Mouse (Mus musculus): ENCODE measurements around the gene Sdf2l1. TPM values are rescaled to one million over a fixed set of nuclear protein-coding genes. Genes with fewer than 3 reads are reported as not detected.
A peak's percentile ranks its signal among the peaks of the same experiment; 100 is the strongest.
"Not testable (repeated sequence)": the region's sequence is repeated elsewhere in the genome, so short reads cannot be mapped to it uniquely, and the experiment has no call there.

Sdf2l1 gene
- 33.3 and 40.9 TPM in 2 replicates for polyA plus RNA-seq (2014; fragmentation: Nextera tagmentation; extraction: Ambion mirVana)

DNA sequence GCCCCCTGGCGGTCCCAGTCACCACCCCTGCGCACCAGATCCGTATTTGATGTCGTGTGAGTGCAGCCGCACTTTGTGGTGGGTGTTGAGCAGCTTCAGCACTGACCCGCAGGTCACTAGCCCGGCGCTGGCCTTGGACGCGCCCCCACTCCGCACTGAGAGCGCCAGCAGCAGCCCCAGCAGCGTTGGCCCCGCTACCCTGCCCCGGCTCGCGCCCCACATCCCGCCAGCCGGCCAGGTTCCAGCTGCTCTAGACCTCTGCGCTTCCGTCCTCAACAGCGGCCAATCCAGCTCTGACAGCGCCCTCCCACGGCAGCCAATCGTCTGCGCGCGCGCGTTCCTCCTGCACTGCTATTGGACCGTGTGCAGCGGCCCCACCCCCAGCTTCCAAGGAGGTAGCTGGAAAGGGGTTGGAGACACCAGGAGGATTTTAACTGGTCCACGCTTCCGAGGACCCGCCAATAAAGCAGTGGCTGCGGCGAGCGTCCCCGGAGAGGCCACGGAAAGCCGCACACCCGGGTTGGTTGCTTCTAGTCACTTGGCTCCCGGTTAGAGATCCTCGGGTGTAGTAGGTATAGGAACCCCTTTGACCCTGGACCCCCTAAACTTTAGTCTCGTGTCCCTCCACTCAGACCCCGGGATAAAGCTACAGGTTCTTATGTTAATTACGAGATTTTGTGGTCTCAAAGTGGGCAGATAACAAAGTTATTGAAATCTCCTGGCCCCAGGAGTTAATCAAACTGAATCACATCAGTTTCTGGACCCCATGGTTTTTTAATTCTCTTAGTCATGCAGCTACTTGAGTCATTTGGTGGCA, at the start of gene Sdf2l1:
Gene Sdf2l1, minus strand, starts transcription at position 295 of the 817 bp plus-strand sequence.
- peaks cover 11% of the 10 kb centered on the region for H3K4me1 ChIP-seq (ENCODE audit: control insufficient read depth, insufficient read depth, low read length)
- WGBS = under 1% methylated on average over 47 of the region's 47 CpGs
- ATAC-seq (peak; percentile 99), DNase-seq (ENCODE audit: low spot score) (peak; percentile 98)
- H3K9ac ChIP-seq (ENCODE audit: low read length) = peak within 1 kb of the TSS; percentile 64
- H3K36me3 ChIP-seq (ENCODE audit: control insufficient read depth, insufficient read depth, low read length) = 0 out of 2 replicates have a peak, but pooled peaks cover 2% of the 10 kb centered on the region
- no peaks in the 10 kb centered on the region for H3K27me3 ChIP-seq (replicated peaks; ENCODE audit: control insufficient read depth, insufficient read depth, low read length)
- H3K4me3 ChIP-seq (ENCODE audit: low read depth, low read length) = peak within 1 kb of the TSS; percentile 61
- H3K27ac ChIP-seq (ENCODE audit: low read depth, low read length) = peak within 1 kb of the TSS; percentile 45; the same call in 1 of the 2 replicates
- peak within 1 kb of the TSS; percentile 96 for H3K4me2 ChIP-seq (ENCODE audit: low read length)
- H3K9me3 ChIP-seq (replicated peaks; ENCODE audit: control insufficient read depth, low read length) = no peaks in the 10 kb centered on the region

DNA sequence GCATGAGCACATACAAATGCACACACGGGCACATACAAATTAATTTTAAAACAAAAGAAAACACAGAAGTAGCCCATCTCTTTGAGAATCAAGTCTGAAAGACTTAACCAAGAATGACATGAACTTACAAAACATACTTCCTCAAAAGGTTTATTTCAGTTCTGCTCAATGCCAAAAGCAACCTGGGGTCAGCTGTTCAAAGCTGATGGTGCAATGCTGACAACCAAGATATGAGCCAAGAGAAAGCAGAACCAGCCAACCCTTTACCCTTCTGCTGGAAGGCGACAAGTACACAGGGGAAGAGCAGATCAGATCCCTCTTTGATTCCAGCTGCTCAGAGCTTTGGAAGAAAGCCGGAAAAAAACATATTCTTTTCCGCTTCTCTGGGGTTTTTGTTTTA, 49.2 kb upstream of the Sdf2l1 start:
- Histone ChIP-seq H3K9ac (ENCODE audit: low read length) (no peak overlapping the region), H3K36me3 (ENCODE audit: control insufficient read depth, insufficient read depth, low read length) (peaks cover 10% of the 10 kb centered on the region; the same call in 1 of the 2 replicates), H3K9me3 (replicated peaks; ENCODE audit: control insufficient read depth, low read length) (no peaks in the 10 kb centered on the region), H3K4me2 (ENCODE audit: low read length) (no peak overlapping the region), H3K4me3 (ENCODE audit: low read depth, low read length) (no peak overlapping the region), H3K27me3 (replicated peaks; ENCODE audit: control insufficient read depth, insufficient read depth, low read length) (no peaks in the 10 kb centered on the region), H3K27ac (ENCODE audit: low read depth, low read length) (no peak overlapping the region), H3K4me1 (ENCODE audit: control insufficient read depth, insufficient read depth, low read length) (no peaks in the 10 kb centered on the region)
- WGBS = 90% methylated on average over 4 of the region's 4 CpGs
- ATAC-seq = no peak
- DNase-seq (ENCODE audit: low spot score) = no peak

DNA sequence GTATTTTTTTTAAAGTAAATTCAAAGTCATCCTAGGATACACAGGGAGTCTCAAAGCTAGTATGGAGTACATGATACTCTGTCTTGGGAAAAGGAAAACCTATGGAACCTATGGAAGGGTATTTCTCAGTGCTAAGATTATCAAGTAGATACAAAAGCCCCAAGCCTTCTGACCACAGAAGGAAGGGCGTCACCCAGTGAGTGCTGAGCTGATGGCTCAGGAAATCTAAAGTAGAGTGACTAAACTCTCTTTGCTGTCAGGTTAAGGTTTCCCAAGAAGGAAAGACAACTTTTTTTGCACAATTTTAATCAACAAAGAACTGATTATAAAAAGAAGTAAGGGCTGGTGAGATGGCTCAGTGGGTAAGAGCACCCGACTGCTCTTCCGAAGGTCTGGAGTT, 47.5 kb upstream of the Sdf2l1 start:
- no peaks in the 10 kb centered on the region for H3K4me1 ChIP-seq (ENCODE audit: control insufficient read depth, insufficient read depth, low read length)
- DNase-seq (ENCODE audit: low spot score) = no peak
- H3K4me2 ChIP-seq (ENCODE audit: low read length) = no peak overlapping the region
- H3K9ac ChIP-seq (ENCODE audit: low read length) = no peak overlapping the region
- 91% methylated on average over 3 of the region's 3 CpGs for WGBS
- no peaks in the 10 kb centered on the region for H3K9me3 ChIP-seq (replicated peaks; ENCODE audit: control insufficient read depth, low read length)
- no peak for ATAC-seq
- no peak overlapping the region for H3K27ac ChIP-seq (ENCODE audit: low read depth, low read length)
- H3K36me3 ChIP-seq (ENCODE audit: control insufficient read depth, insufficient read depth, low read length) = peaks cover 19% of the 10 kb centered on the region
- no peaks in the 10 kb centered on the region for H3K27me3 ChIP-seq (replicated peaks; ENCODE audit: control insufficient read depth, insufficient read depth, low read length)
- H3K4me3 ChIP-seq (ENCODE audit: low read depth, low read length) = no peak overlapping the region

DNA sequence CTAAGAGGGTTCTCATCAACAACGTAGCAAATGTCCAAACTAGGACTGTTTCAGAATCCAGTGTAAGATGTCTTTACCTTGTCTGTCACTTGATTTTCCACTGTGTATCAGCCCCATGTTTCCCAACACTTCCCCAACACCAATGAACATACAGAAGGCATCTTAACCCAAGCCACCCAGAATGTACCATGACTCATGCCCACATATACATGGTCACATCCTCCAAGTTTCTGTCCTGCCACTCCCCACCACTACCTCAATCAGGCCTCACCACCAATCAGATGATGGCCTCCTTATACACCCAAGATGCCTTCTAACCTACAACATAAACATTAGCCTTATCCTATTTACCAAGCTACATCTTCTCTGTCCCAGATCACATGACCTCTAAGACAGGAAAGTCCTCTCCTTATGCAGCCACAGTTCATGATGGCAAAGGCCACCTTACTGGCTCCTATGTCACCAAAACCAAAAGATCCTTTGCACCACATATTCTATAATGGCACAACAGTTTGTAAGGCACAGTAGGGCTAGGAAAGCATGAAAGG, 45.5 kb upstream of the Sdf2l1 start:
- H3K4me2 ChIP-seq (ENCODE audit: low read length) = no peak overlapping the region
- 100% methylated on average over 1 of the region's 1 CpGs for WGBS
- H3K9me3 ChIP-seq (replicated peaks; ENCODE audit: control insufficient read depth, low read length) = no peaks in the 10 kb centered on the region
- no peak overlapping the region for H3K9ac ChIP-seq (ENCODE audit: low read length)
- H3K27me3 ChIP-seq (replicated peaks; ENCODE audit: control insufficient read depth, insufficient read depth, low read length) = no peaks in the 10 kb centered on the region
- no peak overlapping the region for H3K27ac ChIP-seq (ENCODE audit: low read depth, low read length)
- ATAC-seq = no peak
- H3K4me1 ChIP-seq (ENCODE audit: control insufficient read depth, insufficient read depth, low read length) = no peaks in the 10 kb centered on the region
- no peak for DNase-seq (ENCODE audit: low spot score)
- no peak overlapping the region for H3K4me3 ChIP-seq (ENCODE audit: low read depth, low read length)
- peaks cover 35% of the 10 kb centered on the region for H3K36me3 ChIP-seq (ENCODE audit: control insufficient read depth, insufficient read depth, low read length)

DNA sequence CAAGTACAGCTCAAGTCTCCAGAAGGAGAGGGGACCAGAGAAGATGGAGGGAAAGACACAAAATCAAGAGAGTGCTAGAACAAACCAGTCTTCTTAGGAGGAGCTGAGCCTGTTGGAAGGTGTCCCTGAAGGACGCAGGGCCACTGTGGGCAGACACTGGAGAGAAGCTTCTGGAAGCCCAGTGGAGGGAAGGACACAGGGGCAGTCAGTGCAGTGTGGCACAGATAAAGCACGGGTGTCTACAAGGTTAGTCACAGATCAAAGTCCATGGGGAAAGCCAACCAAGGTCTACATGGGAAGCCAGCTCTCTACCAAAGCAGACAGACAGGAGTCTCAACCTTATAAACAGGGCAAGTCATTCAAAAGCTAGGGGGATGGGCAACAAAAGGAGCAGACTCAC, 43.6 kb upstream of the Sdf2l1 start:
- no peak for DNase-seq (ENCODE audit: low spot score)
- WGBS = 81% methylated on average over 2 of the region's 2 CpGs
- Histone ChIP-seq H3K4me1 (ENCODE audit: control insufficient read depth, insufficient read depth, low read length) (no peaks in the 10 kb centered on the region), H3K36me3 (ENCODE audit: control insufficient read depth, insufficient read depth, low read length) (peaks cover 47% of the 10 kb centered on the region), H3K27ac (ENCODE audit: low read depth, low read length) (no peak overlapping the region), H3K9me3 (replicated peaks; ENCODE audit: control insufficient read depth, low read length) (no peaks in the 10 kb centered on the region), H3K9ac (ENCODE audit: low read length) (no peak overlapping the region), H3K4me2 (ENCODE audit: low read length) (no peak overlapping the region), H3K27me3 (replicated peaks; ENCODE audit: control insufficient read depth, insufficient read depth, low read length) (no peaks in the 10 kb centered on the region), H3K4me3 (ENCODE audit: low read depth, low read length) (no peak overlapping the region)
- ATAC-seq = no peak

DNA sequence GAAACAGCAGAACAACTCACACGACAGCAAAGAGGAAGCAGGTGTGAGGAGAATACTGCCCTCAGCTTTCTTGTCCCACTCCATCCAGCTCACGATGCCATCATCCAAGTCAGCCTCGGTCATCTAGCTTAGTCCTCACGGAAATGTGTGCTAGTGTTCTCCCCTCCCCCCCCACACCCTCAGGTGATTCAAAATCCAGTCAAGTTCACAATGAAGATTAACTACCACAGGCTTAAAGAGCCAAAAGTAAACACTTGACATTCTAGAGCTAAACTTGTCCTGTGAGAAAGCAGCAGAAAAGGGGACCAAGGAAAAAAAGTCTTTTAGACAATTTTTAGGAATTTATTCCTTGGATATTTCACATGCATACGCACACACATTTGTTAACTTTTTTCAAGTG, 35.9 kb upstream of the Sdf2l1 start:
- Histone ChIP-seq H3K27me3 (replicated peaks; ENCODE audit: control insufficient read depth, insufficient read depth, low read length) (no peaks in the 10 kb centered on the region), H3K9ac (ENCODE audit: low read length) (no peak overlapping the region), H3K9me3 (replicated peaks; ENCODE audit: control insufficient read depth, low read length) (no peaks in the 10 kb centered on the region), H3K4me3 (ENCODE audit: low read depth, low read length) (no peak overlapping the region), H3K4me1 (ENCODE audit: control insufficient read depth, insufficient read depth, low read length) (no peaks in the 10 kb centered on the region), H3K36me3 (ENCODE audit: control insufficient read depth, insufficient read depth, low read length) (peaks cover 37% of the 10 kb centered on the region), H3K4me2 (ENCODE audit: low read length) (no peak overlapping the region), H3K27ac (ENCODE audit: low read depth, low read length) (no peak overlapping the region)
- DNase-seq (ENCODE audit: low spot score) (no peak), ATAC-seq (no peak)
- WGBS = 88% methylated on average over 5 of the region's 5 CpGs

- Histone ChIP-seq H3K9me3 (replicated peaks; ENCODE audit: control insufficient read depth, low read length) (no peaks in the 10 kb centered on the region), H3K27me3 (replicated peaks; ENCODE audit: control insufficient read depth, insufficient read depth, low read length) (no peaks in the 10 kb centered on the region), H3K27ac (ENCODE audit: low read depth, low read length) (no peak overlapping the region), H3K36me3 (ENCODE audit: control insufficient read depth, insufficient read depth, low read length) (peaks cover 34% of the 10 kb centered on the region), H3K9ac (ENCODE audit: low read length) (no peak overlapping the region), H3K4me1 (ENCODE audit: control insufficient read depth, insufficient read depth, low read length) (no peaks in the 10 kb centered on the region), H3K4me3 (ENCODE audit: low read depth, low read length) (no peak overlapping the region), H3K4me2 (ENCODE audit: low read length) (no peak overlapping the region)
- ATAC-seq (no peak), DNase-seq (ENCODE audit: low spot score) (no peak)
Measured at GRCm38 (mm10) chr16:17167179-17167578, 35.0 kb upstream of the Sdf2l1 start.

DNA sequence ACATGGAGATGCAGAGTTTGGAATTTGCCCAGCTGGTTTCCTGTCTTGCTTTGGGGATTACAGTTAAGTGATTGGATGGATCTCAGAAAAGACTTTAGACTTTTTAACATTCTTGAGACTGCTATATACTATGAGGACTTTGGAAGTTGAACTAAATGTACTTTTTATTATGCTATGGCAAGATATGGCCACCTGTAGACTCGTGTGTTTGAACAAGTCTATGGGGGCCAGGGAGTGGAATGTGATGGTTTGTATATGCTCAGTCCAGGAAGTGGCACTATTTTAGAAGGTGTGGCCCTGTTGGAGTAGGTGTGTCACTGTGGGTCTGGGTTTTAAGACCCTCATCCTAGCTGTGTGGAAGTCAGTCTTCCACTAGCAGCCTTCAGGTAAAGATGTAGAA, 33.3 kb upstream of the Sdf2l1 start:
- not testable (repeated sequence) for H3K9ac ChIP-seq (ENCODE audit: low read length); H3K4me2 ChIP-seq (ENCODE audit: low read length); H3K4me3 ChIP-seq (ENCODE audit: low read depth, low read length); H3K4me1 ChIP-seq (ENCODE audit: control insufficient read depth, insufficient read depth, low read length); DNase-seq (ENCODE audit: low spot score); H3K27me3 ChIP-seq (replicated peaks; ENCODE audit: control insufficient read depth, insufficient read depth, low read length); H3K27ac ChIP-seq (ENCODE audit: low read depth, low read length); ATAC-seq; H3K9me3 ChIP-seq (replicated peaks; ENCODE audit: control insufficient read depth, low read length)
- peaks cover 28% of the 10 kb centered on the region for H3K36me3 ChIP-seq (ENCODE audit: control insufficient read depth, insufficient read depth, low read length)
- whole genome bisulfite sequencing = 91% methylated on average over 1 of the region's 1 CpGs

- 99% methylated on average over 2 of the region's 2 CpGs for WGBS
- H3K4me3 ChIP-seq (ENCODE audit: low read depth, low read length) = no peak overlapping the region
- peaks cover 64% of the 10 kb centered on the region for H3K36me3 ChIP-seq (ENCODE audit: control insufficient read depth, insufficient read depth, low read length)
- no peaks in the 10 kb centered on the region for H3K27me3 ChIP-seq (replicated peaks; ENCODE audit: control insufficient read depth, insufficient read depth, low read length)
- no peak for ATAC-seq
- H3K9ac ChIP-seq (ENCODE audit: low read length) = no peak overlapping the region
- H3K9me3 ChIP-seq (replicated peaks; ENCODE audit: control insufficient read depth, low read length) = no peaks in the 10 kb centered on the region
- no peak overlapping the region for H3K27ac ChIP-seq (ENCODE audit: low read depth, low read length)
- H3K4me2 ChIP-seq (ENCODE audit: low read length) = no peak overlapping the region
- DNase-seq (ENCODE audit: low spot score) = no peak
- no peaks in the 10 kb centered on the region for H3K4me1 ChIP-seq (ENCODE audit: control insufficient read depth, insufficient read depth, low read length)
Measured at GRCm38 (mm10) chr16:17154346-17154745, 22.2 kb upstream of the Sdf2l1 start.
